Mouse (Mus musculus): Measurements from ENCODE around the gene Avil. TPM values are rescaled to one million over a fixed set of nuclear protein-coding genes. Genes with fewer than 3 reads are reported as not detected.

Gene Avil
- polyA plus RNA-seq (2015; fragmentation: Nextera tagmentation; extraction: Ambion mirVana), result 3.7 and 7.0 TPM in 2 replicates

- Histone ChIP-seq H3K27ac (ENCODE audit: low read depth, low read length) (no peak within 1 kb of the TSS), H3K9me3 (ENCODE audit: control insufficient read depth, low read length) (no peaks in the 10 kb centered on the region), H3K9ac (ENCODE audit: low read depth, low read length) (no peak within 1 kb of the TSS), H3K4me2 (ENCODE audit: low read length) (no peak within 1 kb of the TSS), H3K36me3 (ENCODE audit: control insufficient read depth, insufficient read depth, low read length) (peaks cover 4% of the 10 kb centered on the region), H3K4me1 (ENCODE audit: control insufficient read depth, insufficient read depth, low read depth, low read length) (no peaks in the 10 kb centered on the region), H3K27me3 (replicated peaks; ENCODE audit: control insufficient read depth, insufficient read depth, low read length) (no peaks in the 10 kb centered on the region), H3K4me3 (ENCODE audit: low read length) (no peak within 1 kb of the TSS)
- 94% methylated on average over 5 of the region's 5 CpGs for WGBS
- no peak for ATAC-seq
Measured at GRCm38 (mm10) chr10:127000529-127000928, at the start of gene Avil. Avil (plus strand) TSS chr10:127000709.

GRCm38 (mm10) chr10:126952375-126952774 lies 48.1 kb upstream of the Avil start:
- no peak for ATAC-seq
- no peak overlapping the region for H3K9ac ChIP-seq (ENCODE audit: low read depth, low read length)
- peaks cover 10% of the 10 kb centered on the region for H3K4me1 ChIP-seq (ENCODE audit: control insufficient read depth, insufficient read depth, low read depth, low read length)
- no peaks in the 10 kb centered on the region for H3K9me3 ChIP-seq (ENCODE audit: control insufficient read depth, low read length)
- no peak overlapping the region for H3K4me3 ChIP-seq (ENCODE audit: low read length)
- H3K27ac ChIP-seq (ENCODE audit: low read depth, low read length), result no peak overlapping the region
- H3K36me3 ChIP-seq (ENCODE audit: control insufficient read depth, insufficient read depth, low read length), result no peaks in the 10 kb centered on the region
- peaks cover 2% of the 10 kb centered on the region; the same call in 1 of the 2 replicates for H3K27me3 ChIP-seq (replicated peaks; ENCODE audit: control insufficient read depth, insufficient read depth, low read length)
- 100% methylated on average over 1 of the region's 1 CpGs for WGBS
- H3K4me2 ChIP-seq (ENCODE audit: low read length), result no peak overlapping the region

- WGBS, result 79% methylated on average over 3 of the region's 3 CpGs
- Histone ChIP-seq H3K9me3 (ENCODE audit: control insufficient read depth, low read length) (no peaks in the 10 kb centered on the region), H3K36me3 (ENCODE audit: control insufficient read depth, insufficient read depth, low read length) (no peaks in the 10 kb centered on the region), H3K4me1 (ENCODE audit: control insufficient read depth, insufficient read depth, low read depth, low read length) (peaks cover 15% of the 10 kb centered on the region), H3K9ac (ENCODE audit: low read depth, low read length) (no peak overlapping the region), H3K4me3 (ENCODE audit: low read length) (no peak overlapping the region), H3K27ac (ENCODE audit: low read depth, low read length) (no peak overlapping the region), H3K4me2 (ENCODE audit: low read length) (no peak overlapping the region), H3K27me3 (replicated peaks; ENCODE audit: control insufficient read depth, insufficient read depth, low read length) (peaks cover 2% of the 10 kb centered on the region; the same call in 1 of the 2 replicates)
- ATAC-seq, result no peak
Measured at GRCm38 (mm10) chr10:126953029-126953471, 47.5 kb upstream of the Avil start.

GRCm38 (mm10) chr10:126956692-126957358 lies 43.7 kb upstream of the Avil start:
- peaks cover 15% of the 10 kb centered on the region for H3K4me1 ChIP-seq (ENCODE audit: control insufficient read depth, insufficient read depth, low read depth, low read length)
- ATAC-seq, result peak; percentile 3
- no peaks in the 10 kb centered on the region for H3K36me3 ChIP-seq (ENCODE audit: control insufficient read depth, insufficient read depth, low read length)
- peak overlapping the region; percentile 54 for H3K9ac ChIP-seq (ENCODE audit: low read depth, low read length)
- no peak overlapping the region for H3K4me3 ChIP-seq (ENCODE audit: low read length)
- H3K4me2 ChIP-seq (ENCODE audit: low read length), result peak overlapping the region; percentile 52
- peaks cover 8% of the 10 kb centered on the region for H3K27me3 ChIP-seq (replicated peaks; ENCODE audit: control insufficient read depth, insufficient read depth, low read length)
- H3K9me3 ChIP-seq (ENCODE audit: control insufficient read depth, low read length), result no peaks in the 10 kb centered on the region
- H3K27ac ChIP-seq (ENCODE audit: low read depth, low read length), result peak overlapping the region; percentile 79
- 3% methylated on average over 15 of the region's 15 CpGs for WGBS

DNA sequence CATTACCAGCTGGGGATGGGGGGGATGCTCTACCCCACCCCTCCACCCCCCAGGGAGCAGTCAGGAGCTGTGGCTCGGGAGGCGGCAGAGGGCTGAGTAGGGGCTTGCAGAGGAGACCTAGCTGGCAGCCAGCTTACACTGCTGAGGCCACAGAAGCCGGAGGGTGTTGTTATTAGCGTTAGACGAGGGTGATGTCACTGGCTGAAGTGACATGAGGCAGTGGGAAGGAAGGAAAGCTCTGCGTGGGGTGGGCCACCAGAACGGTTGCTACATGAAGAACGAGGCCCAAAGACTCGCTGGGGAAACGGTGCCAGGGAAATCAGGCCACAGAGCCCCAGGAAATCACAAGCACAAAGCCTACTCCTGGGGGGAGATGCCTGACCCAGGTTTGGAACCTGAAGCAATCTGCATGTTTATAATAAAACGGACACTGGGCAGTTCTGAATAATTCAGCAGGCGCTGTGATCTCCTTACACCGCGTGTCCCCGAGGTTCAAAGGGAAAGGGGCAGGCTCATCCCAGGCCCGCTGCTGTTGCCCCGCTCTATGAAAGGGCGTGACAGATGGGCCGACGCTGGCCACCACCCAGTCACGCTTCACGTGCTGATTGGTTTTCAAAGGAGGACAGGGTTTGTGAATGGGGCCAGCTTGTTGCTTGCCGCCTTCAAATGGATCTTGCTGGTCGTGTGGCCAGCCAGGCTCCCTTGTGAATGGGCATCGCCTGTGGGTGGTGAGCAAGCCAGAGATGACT lies 43.0 kb upstream of the Avil start:
- under 1% methylated on average over 25 of the region's 25 CpGs for WGBS
- H3K36me3 ChIP-seq (ENCODE audit: control insufficient read depth, insufficient read depth, low read length), result no peaks in the 10 kb centered on the region
- peaks cover 8% of the 10 kb centered on the region for H3K27me3 ChIP-seq (replicated peaks; ENCODE audit: control insufficient read depth, insufficient read depth, low read length)
- H3K4me2 ChIP-seq (ENCODE audit: low read length), result peak overlapping the region; percentile 52
- H3K4me3 ChIP-seq (ENCODE audit: low read length), result 0 out of 2 replicates have a peak overlapping the region, but pooled peaks have one; percentile 1
- ATAC-seq, result peak; percentile 90
- peak overlapping the region; percentile 54 for H3K9ac ChIP-seq (ENCODE audit: low read depth, low read length)
- peak overlapping the region; percentile 79 for H3K27ac ChIP-seq (ENCODE audit: low read depth, low read length)
- peaks cover 19% of the 10 kb centered on the region for H3K4me1 ChIP-seq (ENCODE audit: control insufficient read depth, insufficient read depth, low read depth, low read length)
- H3K9me3 ChIP-seq (ENCODE audit: control insufficient read depth, low read length), result no peaks in the 10 kb centered on the region

GRCm38 (mm10) chr10:126960496-126960895 lies 40.0 kb upstream of the Avil start:
- Histone ChIP-seq H3K9me3 (ENCODE audit: control insufficient read depth, low read length) (no peaks in the 10 kb centered on the region), H3K9ac (ENCODE audit: low read depth, low read length) (no peak overlapping the region), H3K27ac (ENCODE audit: low read depth, low read length) (no peak overlapping the region), H3K4me3 (ENCODE audit: low read length) (no peak overlapping the region), H3K27me3 (replicated peaks; ENCODE audit: control insufficient read depth, insufficient read depth, low read length) (peaks cover 20% of the 10 kb centered on the region), H3K4me1 (ENCODE audit: control insufficient read depth, insufficient read depth, low read depth, low read length) (peaks cover 19% of the 10 kb centered on the region), H3K4me2 (ENCODE audit: low read length) (no peak overlapping the region), H3K36me3 (ENCODE audit: control insufficient read depth, insufficient read depth, low read length) (no peaks in the 10 kb centered on the region)
- WGBS, result 78% methylated on average over 8 of the region's 8 CpGs
- ATAC-seq, result no peak

DNA sequence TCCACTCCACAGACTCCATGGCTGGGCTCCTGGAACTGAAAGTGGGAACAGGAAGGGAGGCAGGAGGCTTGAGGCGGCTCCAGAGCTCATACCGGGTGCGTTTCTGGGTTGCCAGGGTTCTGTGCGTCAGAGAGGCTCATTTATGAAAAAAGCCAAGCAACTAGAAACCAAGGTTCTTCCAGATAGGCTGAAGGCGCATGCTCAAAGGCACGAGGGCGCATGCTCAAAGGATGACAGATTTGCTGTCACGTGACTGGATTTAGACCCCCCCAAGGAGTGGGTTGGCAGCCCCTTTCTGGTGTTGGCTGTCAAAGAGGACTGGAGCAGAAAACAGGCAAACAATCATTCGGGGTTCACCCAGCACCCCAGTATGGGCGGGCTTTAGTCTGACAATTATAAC lies 38.8 kb upstream of the Avil start:
- WGBS, result 47% methylated on average over 10 of the region's 10 CpGs
- H3K36me3 ChIP-seq (ENCODE audit: control insufficient read depth, insufficient read depth, low read length), result no peaks in the 10 kb centered on the region
- H3K27me3 ChIP-seq (replicated peaks; ENCODE audit: control insufficient read depth, insufficient read depth, low read length), result peaks cover 21% of the 10 kb centered on the region
- peaks cover 15% of the 10 kb centered on the region for H3K4me1 ChIP-seq (ENCODE audit: control insufficient read depth, insufficient read depth, low read depth, low read length)
- ATAC-seq, result no peak
- H3K4me3 ChIP-seq (ENCODE audit: low read length), result no peak overlapping the region
- H3K4me2 ChIP-seq (ENCODE audit: low read length), result peak overlapping the region; percentile 5; the same call in 1 of the 2 replicates
- peak overlapping the region; percentile 52; the same call in 1 of the 2 replicates for H3K27ac ChIP-seq (ENCODE audit: low read depth, low read length)
- H3K9me3 ChIP-seq (ENCODE audit: control insufficient read depth, low read length), result no peaks in the 10 kb centered on the region
- H3K9ac ChIP-seq (ENCODE audit: low read depth, low read length), result no peak overlapping the region

GRCm38 (mm10) chr10:126962271-126962965 lies 38.1 kb upstream of the Avil start:
- ATAC-seq, result peak; percentile 48
- Histone ChIP-seq H3K4me3 (ENCODE audit: low read length) (no peak overlapping the region), H3K9ac (ENCODE audit: low read depth, low read length) (no peak overlapping the region; the same call in 1 of the 2 replicates), H3K27ac (ENCODE audit: low read depth, low read length) (peak overlapping the region; percentile 52; the same call in 1 of the 2 replicates), H3K4me1 (ENCODE audit: control insufficient read depth, insufficient read depth, low read depth, low read length) (peaks cover 9% of the 10 kb centered on the region), H3K4me2 (ENCODE audit: low read length) (peak overlapping the region; percentile 5; the same call in 1 of the 2 replicates), H3K9me3 (ENCODE audit: control insufficient read depth, low read length) (no peaks in the 10 kb centered on the region), H3K36me3 (ENCODE audit: control insufficient read depth, insufficient read depth, low read length) (no peaks in the 10 kb centered on the region), H3K27me3 (replicated peaks; ENCODE audit: control insufficient read depth, insufficient read depth, low read length) (peaks cover 21% of the 10 kb centered on the region)
- 23% methylated on average over 15 of the region's 15 CpGs for WGBS

DNA sequence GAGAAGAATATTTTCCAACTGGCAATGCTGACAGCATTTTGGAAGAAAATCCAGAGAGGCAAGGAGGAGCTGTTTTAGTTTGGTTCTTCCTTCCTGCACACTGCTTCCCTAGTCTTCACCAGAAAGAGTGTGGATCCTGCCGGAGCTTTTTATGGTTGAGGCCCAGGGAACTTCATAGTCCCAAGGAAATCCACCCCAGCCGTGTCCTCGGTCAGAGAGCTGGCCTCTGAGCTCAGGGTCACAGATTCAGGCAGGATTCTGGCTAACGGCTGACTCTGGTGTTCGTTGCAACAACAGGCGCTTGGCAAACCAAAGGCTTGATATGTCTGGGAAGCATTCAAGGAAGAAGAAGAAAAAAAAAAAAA lies 37.6 kb upstream of the Avil start:
- no peak for ATAC-seq
- H3K27me3 ChIP-seq (replicated peaks; ENCODE audit: control insufficient read depth, insufficient read depth, low read length), result peaks cover 21% of the 10 kb centered on the region
- H3K4me1 ChIP-seq (ENCODE audit: control insufficient read depth, insufficient read depth, low read depth, low read length), result peaks cover 4% of the 10 kb centered on the region; the same call in 1 of the 2 replicates
- H3K27ac ChIP-seq (ENCODE audit: low read depth, low read length), result no peak overlapping the region
- no peak overlapping the region for H3K4me3 ChIP-seq (ENCODE audit: low read length)
- H3K4me2 ChIP-seq (ENCODE audit: low read length), result no peak overlapping the region
- H3K9ac ChIP-seq (ENCODE audit: low read depth, low read length), result no peak overlapping the region
- 47% methylated on average over 6 of the region's 6 CpGs for WGBS
- no peaks in the 10 kb centered on the region for H3K36me3 ChIP-seq (ENCODE audit: control insufficient read depth, insufficient read depth, low read length)
- H3K9me3 ChIP-seq (ENCODE audit: control insufficient read depth, low read length), result no peaks in the 10 kb centered on the region
